Mouse (Mus musculus) kidney, adult 11 months (tissue): ENCODE results near the gene Ehmt2.
A peak's percentile ranks its signal among the peaks of the same experiment; 100 is the strongest.
"Not testable (repeated sequence)": the region's sequence is repeated elsewhere in the genome, so short reads cannot be mapped to it uniquely, and the experiment has no call there.

Source experiments
- DNase-seq: peaks from one replicate; pipeline ENCODE4 v3.0.0; 2022

The Ehmt2 gene

GRCm38 (mm10) chr17:34893072-34893824 is 5.0 kb upstream of the Ehmt2 start:
- DNase-seq: no peak

GRCm38 (mm10) chr17:34894074-34894597 is 4.1 kb upstream of the Ehmt2 start:
- peak; percentile 92 for DNase-seq

GRCm38 (mm10) chr17:34894801-34895530 is 3.3 kb upstream of the Ehmt2 start:
- peak; percentile 44 for DNase-seq

GRCm38 (mm10) chr17:34895724-34896123 is 2.5 kb upstream of the Ehmt2 start:
- DNase-seq: no peak

GRCm38 (mm10) chr17:34896366-34896765 is 1.9 kb upstream of the Ehmt2 start:
- DNase-seq: no peak

GRCm38 (mm10) chr17:34897373-34898159 is 703 bp upstream of the Ehmt2 start:
- peak; percentile 55 for DNase-seq

GRCm38 (mm10) chr17:34898706-34899052 is 410 bp downstream of the Ehmt2 start:
- DNase-seq: no peak

- no peak for DNase-seq
Observed at GRCm38 (mm10) chr17:34899053-34899889, 1.0 kb downstream of the Ehmt2 start.

- DNase-seq: no peak
Observed at GRCm38 (mm10) chr17:34899890-34900243, 1.6 kb downstream of the Ehmt2 start.

- not testable (repeated sequence) for DNase-seq
Observed at GRCm38 (mm10) chr17:34900826-34901225, 2.6 kb downstream of the Ehmt2 start.

- DNase-seq: not testable (repeated sequence)
Observed at GRCm38 (mm10) chr17:34901948-34902347, 3.7 kb downstream of the Ehmt2 start.

GRCm38 (mm10) chr17:34902895-34903294 is 4.6 kb downstream of the Ehmt2 start:
- DNase-seq: no peak

GRCm38 (mm10) chr17:34910982-34911381 is 12.7 kb downstream of the Ehmt2 start:
- peak; percentile 73 for DNase-seq

- peak; percentile 81 for DNase-seq
Observed at GRCm38 (mm10) chr17:34911945-34912351, 13.7 kb downstream of the Ehmt2 start.

- peak; percentile 48 for DNase-seq
Observed at GRCm38 (mm10) chr17:34913930-34914665, 15.8 kb downstream of the Ehmt2 start, which contains the start of gene Slc44a4. TSS of gene Slc44a4 (plus strand) at chr17:34914466.

- DNase-seq: peak; percentile 87
Observed at GRCm38 (mm10) chr17:34915410-34915831, 17.2 kb downstream of the Ehmt2 start.

GRCm38 (mm10) chr17:34916316-34916715 is 18.0 kb downstream of the Ehmt2 start:
- no peak for DNase-seq

GRCm38 (mm10) chr17:34917188-34917587 is 18.9 kb downstream of the Ehmt2 start:
- DNase-seq: no peak

- DNase-seq: no peak
Observed at GRCm38 (mm10) chr17:34922939-34923338, 24.7 kb downstream of the Ehmt2 start.

GRCm38 (mm10) chr17:34924258-34924657 is 26.0 kb downstream of the Ehmt2 start:
- no peak for DNase-seq

- DNase-seq: no peak
Observed at GRCm38 (mm10) chr17:34927306-34928019, 29.2 kb downstream of the Ehmt2 start.
